ENCODE assay signal across 8 mouse cellular contexts in the genomic region with DNA sequence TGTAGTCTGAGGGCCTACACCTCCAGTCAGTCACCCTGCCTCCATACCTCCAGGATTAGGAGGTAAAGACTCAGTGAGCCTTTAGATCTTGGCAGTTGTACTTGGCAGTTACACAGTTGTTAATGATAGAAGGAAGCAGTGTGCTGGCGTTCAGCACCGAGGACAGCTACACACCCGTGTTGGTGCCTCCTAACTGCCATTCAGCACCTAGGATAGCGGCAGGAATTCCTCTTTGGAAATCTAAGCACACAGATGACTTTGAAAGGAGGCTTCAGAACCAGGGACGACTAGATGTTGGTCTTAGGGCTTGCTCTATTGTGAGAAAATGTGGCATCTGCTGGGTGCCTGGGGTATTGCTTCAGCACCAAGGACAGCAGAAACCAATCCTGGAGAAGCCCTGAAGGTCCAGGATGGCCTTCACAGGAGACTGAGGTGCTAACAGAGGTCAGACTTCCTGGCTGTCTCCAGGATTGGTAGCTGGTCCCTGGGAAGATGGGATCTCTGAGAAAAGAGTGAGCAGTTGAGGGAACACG. TPM values are rescaled to one million over a fixed set of nuclear protein-coding genes. Genes with fewer than 3 reads are reported as not detected.
DNase-seq lines count a peak whose midpoint lies in the region; ATAC-seq and TF ChIP-seq lines count a peak whose summit lies in the region.

No protein-coding gene starts in this region.

- 12% methylated on average over 6 of the region's 6 CpGs for WGBS in heart, embryonic 12.5 days
- 12% methylated on average over 6 of the region's 6 CpGs for WGBS in intestine, embryonic 16.5 days
- 25% methylated on average over 6 of the region's 6 CpGs for WGBS in lung, adult 2 months

- no peaks in the 10 kb centered on the region for H3K27me3 ChIP-seq in heart, embryonic 12.5 days (replicated peaks)
- H3K27me3 ChIP-seq in MEL (ENCODE audit: control insufficient read depth in 1 of 2, insufficient read depth in 2 of 2, low read length in 2 of 2) = no peaks in the 10 kb centered on the region
- H3K27me3 ChIP-seq in intestine, embryonic 16.5 days (replicated peaks; ENCODE audit: control insufficient read depth, insufficient read depth, low read length) = no peaks in the 10 kb centered on the region
- no peaks in the 10 kb centered on the region for H3K27me3 ChIP-seq in splenic B cell, adult 2 months (ENCODE audit: control insufficient read depth, insufficient read depth, low read length, poor library complexity, severe bottlenecking)

- no peak for TF ChIP-seq CTCF in MEL (IDR thresholded peaks at IDR 0.05 in 2 of 3, conservative IDR thresholded peaks at IDR 0.05 in 1 of 3; ENCODE audit: control insufficient read depth in 1 of 3, insufficient read depth in 1 of 3, low read depth in 2 of 3, low read length in 3 of 3, poor library complexity in 1 of 3, severe bottlenecking in 1 of 3)
- peak; percentile 21; the same call in 1 of the 2 replicates for TF ChIP-seq CTCF in lung, adult 2 months (IDR thresholded peaks at IDR 0.05; ENCODE audit: insufficient read depth, low read length)

- peak; percentile 54 to 80 for DNase-seq in heart, adult 18-20 months
- DNase-seq in MEL (ENCODE audit: low read depth, low spot score) = peak; percentile 81
- DNase-seq in embryo, embryonic 11 days = peak; percentile 89
- peak; percentile 53 for DNase-seq in lung, adult 2 months
- DNase-seq in splenic B cell, adult 2 months (ENCODE audit: low read depth, low spot score) = peak; percentile 38
- DNase-seq in left cerebral cortex, postnatal 36 days (ENCODE audit: low spot score in 2 of 2) = no peak

- H3K9ac ChIP-seq in heart, embryonic 12.5 days = no peak overlapping the region
- no peak overlapping the region for H3K9ac ChIP-seq in MEL (ENCODE audit: control insufficient read depth, low read depth, low read length, poor library complexity, severe bottlenecking)
- no peak overlapping the region for H3K9ac ChIP-seq in intestine, embryonic 16.5 days (ENCODE audit: low read depth, low read length)

- no peak for TF ChIP-seq EP300 in MEL (IDR thresholded peaks at IDR 0.05; ENCODE audit: low read depth in 1 of 2, low read length in 2 of 2)

- H3K79me2 ChIP-seq in MEL (ENCODE audit: control insufficient read depth, insufficient read depth, low read length, poor library complexity) = no peaks in the 10 kb centered on the region

- H3K4me3 ChIP-seq in heart, embryonic 12.5 days = no peak overlapping the region
- H3K4me3 ChIP-seq in MEL (ENCODE audit: control insufficient read depth in 1 of 2, insufficient read depth in 1 of 2, low read depth in 2 of 2, low read length in 2 of 2) = no peak overlapping the region
- no peak overlapping the region for H3K4me3 ChIP-seq in intestine, embryonic 16.5 days (ENCODE audit: low read length)
- H3K4me3 ChIP-seq in lung, adult 2 months (replicated peaks; ENCODE audit: extremely low read depth, low read depth, low read length) = no peak overlapping the region

- no peaks in the 10 kb centered on the region for H3K4me1 ChIP-seq in heart, embryonic 12.5 days (replicated peaks)
- H3K4me1 ChIP-seq in MEL (ENCODE audit: control insufficient read depth in 1 of 2, insufficient read depth in 2 of 2, low read length in 2 of 2) = peaks cover 0 to 2% of the 10 kb centered on the region in 2 experiments; a peak in 1 of 4 replicates
- H3K4me1 ChIP-seq in intestine, embryonic 16.5 days (ENCODE audit: control insufficient read depth, insufficient read depth, low read length) = no peaks in the 10 kb centered on the region
- H3K4me1 ChIP-seq in lung, adult 2 months (ENCODE audit: control insufficient read depth, insufficient read depth, low read length) = no peaks in the 10 kb centered on the region

- no peak overlapping the region for H3K27ac ChIP-seq in heart, embryonic 12.5 days (ENCODE audit: poor library complexity, severe bottlenecking)
- H3K27ac ChIP-seq in MEL (ENCODE audit: control insufficient read depth, low read depth, low read length) = no peak overlapping the region
- H3K27ac ChIP-seq in intestine, embryonic 16.5 days (ENCODE audit: low read length) = no peak overlapping the region

- peaks cover 92% of the 10 kb centered on the region for H3K36me3 ChIP-seq in heart, embryonic 12.5 days
- peaks cover 0 to 4% of the 10 kb centered on the region in 2 experiments; a peak in 1 of 4 replicates for H3K36me3 ChIP-seq in MEL (ENCODE audit: control insufficient read depth in 1 of 2, insufficient read depth in 2 of 2, low read length in 2 of 2)
- peaks cover 17% of the 10 kb centered on the region for H3K36me3 ChIP-seq in intestine, embryonic 16.5 days (ENCODE audit: control insufficient read depth, insufficient read depth, low read length)
- H3K36me3 ChIP-seq in splenic B cell, adult 2 months (ENCODE audit: control insufficient read depth, insufficient read depth, low read length, poor library complexity, severe bottlenecking) = peaks cover 7% of the 10 kb centered on the region

- no peak for TF ChIP-seq RAD21 in MEL (IDR thresholded peaks at IDR 0.05; ENCODE audit: low read depth, low read length)

- TF ChIP-seq POLR2A in MEL (IDR thresholded peaks at IDR 0.05; ENCODE audit: control insufficient read depth in 1 of 2, insufficient read depth in 1 of 2, low read depth in 1 of 2, low read length in 2 of 2, poor library complexity in 1 of 2) = no peak
- no peak for TF ChIP-seq POLR2A in lung, adult 2 months (IDR thresholded peaks at IDR 0.05; ENCODE audit: borderline replicate concordance, extremely low read depth, low read depth, low read length)

- H3K4me2 ChIP-seq in heart, embryonic 12.5 days = no peak overlapping the region
- no peak overlapping the region for H3K4me2 ChIP-seq in intestine, embryonic 16.5 days (ENCODE audit: low read depth, low read length)

- no peak for ATAC-seq in heart, embryonic 12.5 days (ENCODE audit: insufficient number of reproducible peaks, low FRiP score)
- peak; percentile 46 for ATAC-seq in intestine, embryonic 16.5 days

- intact Hi-C loops in left cerebral cortex, postnatal 36 days (cut with DNase I) = no loop called here

- H3K9me3 ChIP-seq in heart, embryonic 12.5 days (replicated peaks) = no peaks in the 10 kb centered on the region
- no peaks in the 10 kb centered on the region for H3K9me3 ChIP-seq in MEL (replicated peaks; ENCODE audit: insufficient read depth, low read length)
- no peaks in the 10 kb centered on the region for H3K9me3 ChIP-seq in intestine, embryonic 16.5 days (ENCODE audit: control insufficient read depth, low read length)

TF ChIP-seq in MEL, 35 proteins besides CTCF, POLR2A, EP300 and RAD21 (continues in another document):
- TF ChIP-seq SIN3A (IDR thresholded peaks at IDR 0.05; ENCODE audit: low read length) (peak; percentile 100), CHD1 (IDR thresholded peaks at IDR 0.05; ENCODE audit: low read depth, low read length) (no peak), MXI1 (IDR thresholded peaks at IDR 0.05; ENCODE audit: low read depth, low read length) (peak; percentile 99)

RNA-seq across cellular contexts. Expression of gene Zfp473, which starts 19.3 kb away (rescaled TPM):
- total RNA-seq in heart, adult 18-20 months (2021) = not detected
- 0.78 and 0.98 TPM in 2 replicates for polyA plus RNA-seq in heart, embryonic 12.5 days (2016; fragmentation: Nextera tagmentation; extraction: Ambion mirVana)
- 0.65 and 1.3 TPM in 2 replicates for total RNA-seq in MEL (2012; rRNA removed)
- under 1 TPM in 1 of 2 experiments, not detected in 1; 0.96 TPM for polyA plus RNA-seq in MEL (2012; ENCODE audit: insufficient read depth in 1 of 2, insufficient read length in 2 of 2, low read depth in 1 of 2, low replicate concordance in 2 of 2, missing spikeins in 1 of 2)
- 1.8 and 2.0 TPM in 2 replicates for polyA plus RNA-seq in intestine, embryonic 16.5 days (2015; fragmentation: Nextera tagmentation; extraction: Ambion mirVana)
- 0.15 and 0.18 TPM in 2 replicates for polyA plus RNA-seq in lung, adult 2 months (2012; rRNA removed)
- total RNA-seq in left cerebral cortex, postnatal 36 days (2021) = under 1 TPM; 0.32 to 0.36 TPM

RNA-seq across cellular contexts. Expression of gene Vrk3, which starts 21.9 kb away (rescaled TPM):
- 10 to 100 TPM; 23.9 to 30.9 TPM for total RNA-seq in heart, adult 18-20 months (2021)
- polyA plus RNA-seq in heart, embryonic 12.5 days (2016; fragmentation: Nextera tagmentation; extraction: Ambion mirVana) = 29.4 and 32.2 TPM in 2 replicates
- total RNA-seq in MEL (2012; rRNA removed) = 24.9 and 25.7 TPM in 2 replicates
- 10 to 100 TPM in 1 of 2 experiments, not detected in 1; 55.6 TPM for polyA plus RNA-seq in MEL (2012; ENCODE audit: insufficient read depth in 1 of 2, insufficient read length in 2 of 2, low read depth in 1 of 2, low replicate concordance in 2 of 2, missing spikeins in 1 of 2)
- 47.3 and 48.5 TPM in 2 replicates for polyA plus RNA-seq in intestine, embryonic 16.5 days (2015; fragmentation: Nextera tagmentation; extraction: Ambion mirVana)
- 42.0 and 51.9 TPM in 2 replicates for polyA plus RNA-seq in lung, adult 2 months (2012; rRNA removed)
- total RNA-seq in left cerebral cortex, postnatal 36 days (2021) = 10 to 100 TPM; 28.1 to 29.4 TPM

RNA-seq across cellular contexts. Expression of gene Nup62, which starts 45.8 kb away (rescaled TPM):
- 10 to 100 TPM; 25.4 to 26.0 TPM for total RNA-seq in heart, adult 18-20 months (2021)
- 90.9 and 93.3 TPM in 2 replicates for polyA plus RNA-seq in heart, embryonic 12.5 days (2016; fragmentation: Nextera tagmentation; extraction: Ambion mirVana)
- 136 and 137 TPM in 2 replicates for total RNA-seq in MEL (2012; rRNA removed)
- 100 to 1,000 TPM in 1 of 2 experiments, not detected in 1; 235 TPM for polyA plus RNA-seq in MEL (2012; ENCODE audit: insufficient read depth in 1 of 2, insufficient read length in 2 of 2, low read depth in 1 of 2, low replicate concordance in 2 of 2, missing spikeins in 1 of 2)
- 78.7 and 87.8 TPM in 2 replicates for polyA plus RNA-seq in intestine, embryonic 16.5 days (2015; fragmentation: Nextera tagmentation; extraction: Ambion mirVana)
- 42.9 and 44.1 TPM in 2 replicates for polyA plus RNA-seq in lung, adult 2 months (2012; rRNA removed)
- total RNA-seq in left cerebral cortex, postnatal 36 days (2021) = 10 to 100 TPM; 28.1 to 32.2 TPM

RNA-seq across cellular contexts. Expression of gene Il4i1, which starts 46.1 kb away (rescaled TPM):
- total RNA-seq in heart, adult 18-20 months (2021) = 1 to 10 TPM in 1 of 2 experiments, under 1 TPM in 1; 0.62 to 4.8 TPM
- polyA plus RNA-seq in heart, embryonic 12.5 days (2016; fragmentation: Nextera tagmentation; extraction: Ambion mirVana) = 0.78 and 1.1 TPM in 2 replicates
- 0.73 and 0.92 TPM in 2 replicates for total RNA-seq in MEL (2012; rRNA removed)
- polyA plus RNA-seq in MEL (2012; ENCODE audit: insufficient read depth in 1 of 2, insufficient read length in 2 of 2, low read depth in 1 of 2, low replicate concordance in 2 of 2, missing spikeins in 1 of 2) = under 1 TPM in 1 of 2 experiments, not detected in 1; 0.54 TPM
- polyA plus RNA-seq in intestine, embryonic 16.5 days (2015; fragmentation: Nextera tagmentation; extraction: Ambion mirVana) = 1.5 and 1.8 TPM in 2 replicates
- polyA plus RNA-seq in lung, adult 2 months (2012; rRNA removed) = 6.5 and 7.6 TPM in 2 replicates
- 1 to 10 TPM; 2.2 to 2.4 TPM for total RNA-seq in left cerebral cortex, postnatal 36 days (2021)

RNA-seq across cellular contexts. Expression of gene Atf5, which starts 46.3 kb away (rescaled TPM):
- 10 to 100 TPM; 60.2 to 62.7 TPM for total RNA-seq in heart, adult 18-20 months (2021)
- 2.6 and 2.7 TPM in 2 replicates for polyA plus RNA-seq in heart, embryonic 12.5 days (2016; fragmentation: Nextera tagmentation; extraction: Ambion mirVana)
- total RNA-seq in MEL (2012; rRNA removed) = 17.6 and 19.6 TPM in 2 replicates
- 10 to 100 TPM in 1 of 2 experiments, not detected in 1; 95.5 TPM for polyA plus RNA-seq in MEL (2012; ENCODE audit: insufficient read depth in 1 of 2, insufficient read length in 2 of 2, low read depth in 1 of 2, low replicate concordance in 2 of 2, missing spikeins in 1 of 2)
- polyA plus RNA-seq in intestine, embryonic 16.5 days (2015; fragmentation: Nextera tagmentation; extraction: Ambion mirVana) = 4.9 and 5.5 TPM in 2 replicates
- polyA plus RNA-seq in lung, adult 2 months (2012; rRNA removed) = 191 and 231 TPM in 2 replicates
- 10 to 100 TPM; 22.2 to 26.5 TPM for total RNA-seq in left cerebral cortex, postnatal 36 days (2021)

Comparison
In these comparisons a context has a peak if more than half of its experiments do, and no peak if none do; other contexts are left out.
1. DNase-seq: peak in heart, adult 18-20 months (2 of 2), MEL (single experiment), embryo, embryonic 11 days (single experiment), lung, adult 2 months (single experiment) and splenic B cell, adult 2 months (single experiment); none in left cerebral cortex, postnatal 36 days (0 of 2).